Mouse (Mus musculus) mature B cell (primary cell): ENCODE measurements around the gene Rcbtb2.

Source experiments
- in situ Hi-C: fragments of 300-500 bp; cut with MboI; formaldehyde crosslinking; loops from 2 replicates; pipeline ENCODE4 v1.14.3; 2019

Rcbtb2 gene

DNA sequence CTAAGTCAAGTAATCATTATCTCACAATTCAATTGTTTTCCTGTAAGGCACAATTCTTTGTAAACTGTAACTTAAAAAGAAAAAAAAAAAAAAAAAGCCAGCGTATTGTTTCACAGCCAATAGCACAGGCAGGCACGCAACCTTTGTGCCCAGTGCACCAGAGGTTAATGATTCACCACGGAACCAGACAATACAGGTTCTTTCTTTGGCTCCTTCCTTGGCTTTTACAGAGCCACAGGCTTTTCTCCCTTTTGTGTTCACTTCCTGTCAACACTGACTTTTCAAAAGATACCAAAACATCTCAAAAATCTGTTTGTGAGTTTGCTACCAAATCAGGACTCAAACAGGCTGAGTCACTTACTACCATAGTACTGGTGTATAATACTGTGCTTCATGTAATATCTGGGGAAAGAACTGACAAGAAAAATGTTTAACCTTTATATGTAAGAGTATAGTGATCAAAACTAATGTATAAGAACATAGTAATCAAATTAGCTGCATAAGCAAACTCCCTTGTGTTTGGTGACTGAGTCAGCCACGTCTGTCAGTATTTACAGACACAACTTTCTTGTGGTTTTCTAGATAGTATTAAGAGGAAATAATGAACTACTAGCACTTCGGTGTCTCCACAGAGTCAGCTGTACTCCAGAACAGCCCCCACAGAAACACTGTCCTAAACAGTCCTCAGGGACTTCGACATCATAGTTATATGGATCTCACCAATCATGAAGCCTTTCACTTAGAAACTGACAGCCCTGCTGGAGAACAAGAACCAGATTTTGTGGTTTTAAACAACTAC is 130.8 kb downstream of the Rcbtb2 start:
- in situ Hi-C loops = no loop called here

- in situ Hi-C loops = no loop called here
Measured at GRCm38 (mm10) chr14:73254412-73254811, 131.6 kb downstream of the Rcbtb2 start.

DNA sequence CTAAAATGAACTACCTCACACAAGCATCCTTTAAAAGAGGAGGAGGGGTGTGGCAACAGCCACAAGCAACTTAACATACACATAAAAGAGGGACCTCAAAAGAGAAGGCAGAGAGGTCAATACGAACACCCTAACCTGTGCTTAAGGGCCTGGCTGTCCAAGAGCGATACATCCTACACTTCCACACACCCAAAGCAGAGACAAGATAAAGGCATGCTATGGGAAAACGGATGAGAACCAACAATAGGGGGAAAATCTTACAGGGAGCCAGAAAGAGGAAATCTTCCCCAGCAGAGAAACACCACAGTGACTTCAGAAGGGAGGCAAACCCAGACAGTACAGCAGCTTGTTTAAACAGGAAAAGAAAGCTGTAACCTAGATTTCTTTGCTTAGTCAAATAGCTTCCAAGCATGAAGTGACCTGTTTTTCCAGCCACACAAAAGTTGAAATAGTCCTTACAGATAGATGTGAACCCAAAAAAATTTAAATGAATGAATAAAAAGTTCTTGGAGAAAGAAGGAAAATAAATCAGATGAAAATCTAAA is 132.7 kb downstream of the Rcbtb2 start:
- in situ Hi-C loops = no loop called here

DNA sequence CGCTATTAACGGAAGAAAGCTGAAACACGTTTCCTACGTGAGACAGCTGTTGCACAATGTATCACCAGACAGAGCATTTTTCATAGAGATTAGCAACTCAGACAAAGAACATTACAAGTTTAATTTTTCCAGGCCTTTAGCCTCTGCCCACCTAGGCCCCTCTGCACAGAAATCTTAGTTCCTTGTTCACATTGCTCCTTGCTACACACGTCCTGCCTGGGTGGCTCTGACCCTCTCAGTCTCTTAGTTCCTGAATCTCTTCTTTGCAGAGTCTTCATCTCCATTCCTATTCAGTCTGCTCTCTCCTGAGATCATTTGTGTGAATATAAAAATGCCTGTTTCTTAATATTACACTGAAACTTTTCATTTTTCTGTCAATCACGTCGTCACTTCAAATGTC is 134.5 kb downstream of the Rcbtb2 start:
- in situ Hi-C loops = no loop called here
